Mouse (Mus musculus): ENCODE data around the gene Gm28048. TPM values are rescaled to one million over a fixed set of nuclear protein-coding genes. Genes with fewer than 3 reads are reported as not detected.
A peak's percentile ranks its signal among the peaks of the same experiment; 100 is the strongest.

The Gm28048 gene
- polyA plus RNA-seq, 1 experiment from 2014 or later, result 6.9 TPM

GRCm38 (mm10) chr11:22982846-22983245 lies 956 bp upstream of the Gm28048 start:
- H3K9ac ChIP-seq (ENCODE audit: low read length), result no peak overlapping the region
- ATAC-seq (ENCODE audit: insufficient number of reproducible peaks, low FRiP score, low TSS enrichment, low read depth) (no peak), DNase-seq (ENCODE audit: low spot score) (no peak)
- H3K4me3 ChIP-seq (ENCODE audit: low read depth, low read length), result no peak overlapping the region
- 77% methylated on average over 6 of the region's 6 CpGs for WGBS
- H3K4me1 ChIP-seq (ENCODE audit: control insufficient read depth, insufficient read depth, low read length), result peaks cover 6% of the 10 kb centered on the region
- H3K27me3 ChIP-seq (ENCODE audit: control insufficient read depth, insufficient read depth, low read length), result no peaks in the 10 kb centered on the region
- no peaks in the 10 kb centered on the region for H3K36me3 ChIP-seq (ENCODE audit: control insufficient read depth, insufficient read depth, low read length)
- H3K9me3 ChIP-seq (ENCODE audit: control insufficient read depth, low read length), result no peaks in the 10 kb centered on the region
- no peak overlapping the region for H3K27ac ChIP-seq (replicated peaks; ENCODE audit: low read depth, low read length)
- no peak overlapping the region for H3K4me2 ChIP-seq (ENCODE audit: low read depth, severe bottlenecking)

GRCm38 (mm10) chr11:22981543-22981950 lies 343 bp downstream of the Gm28048 start:
- Histone ChIP-seq H3K4me3 (ENCODE audit: low read depth, low read length) (peak overlapping the region; percentile 66), H3K36me3 (ENCODE audit: control insufficient read depth, insufficient read depth, low read length) (no peaks in the 10 kb centered on the region), H3K27me3 (ENCODE audit: control insufficient read depth, insufficient read depth, low read length) (no peaks in the 10 kb centered on the region), H3K4me1 (ENCODE audit: control insufficient read depth, insufficient read depth, low read length) (peaks cover 6% of the 10 kb centered on the region), H3K27ac (replicated peaks; ENCODE audit: low read depth, low read length) (peak overlapping the region; percentile 92; the same call in 1 of the 2 replicates), H3K4me2 (ENCODE audit: low read depth, severe bottlenecking) (peak overlapping the region; percentile 61), H3K9ac (ENCODE audit: low read length) (peak overlapping the region; percentile 75), H3K9me3 (ENCODE audit: control insufficient read depth, low read length) (no peaks in the 10 kb centered on the region)
- WGBS, result 4% methylated on average over 12 of the region's 12 CpGs
- peak; percentile 40; the same call in 1 of the 2 replicates for ATAC-seq (ENCODE audit: insufficient number of reproducible peaks, low FRiP score, low TSS enrichment, low read depth)
- DNase-seq (ENCODE audit: low spot score), result no peak

- Histone ChIP-seq H3K4me1 (ENCODE audit: control insufficient read depth, insufficient read depth, low read length) (peaks cover 6% of the 10 kb centered on the region), H3K4me2 (ENCODE audit: low read depth, severe bottlenecking) (peak overlapping the region; percentile 61), H3K36me3 (ENCODE audit: control insufficient read depth, insufficient read depth, low read length) (no peaks in the 10 kb centered on the region), H3K9me3 (ENCODE audit: control insufficient read depth, low read length) (no peaks in the 10 kb centered on the region), H3K4me3 (ENCODE audit: low read depth, low read length) (peak overlapping the region; percentile 66), H3K27ac (replicated peaks; ENCODE audit: low read depth, low read length) (no peak overlapping the region), H3K27me3 (ENCODE audit: control insufficient read depth, insufficient read depth, low read length) (no peaks in the 10 kb centered on the region), H3K9ac (ENCODE audit: low read length) (0 out of 2 replicates have a peak overlapping the region, but pooled peaks have one; percentile 22)
- WGBS, result 38% methylated on average over 4 of the region's 4 CpGs
- ATAC-seq (ENCODE audit: insufficient number of reproducible peaks, low FRiP score, low TSS enrichment, low read depth) (no peak), DNase-seq (ENCODE audit: low spot score) (no peak)
Observed at GRCm38 (mm10) chr11:22981041-22981440, 849 bp downstream of the Gm28048 start.

DNA sequence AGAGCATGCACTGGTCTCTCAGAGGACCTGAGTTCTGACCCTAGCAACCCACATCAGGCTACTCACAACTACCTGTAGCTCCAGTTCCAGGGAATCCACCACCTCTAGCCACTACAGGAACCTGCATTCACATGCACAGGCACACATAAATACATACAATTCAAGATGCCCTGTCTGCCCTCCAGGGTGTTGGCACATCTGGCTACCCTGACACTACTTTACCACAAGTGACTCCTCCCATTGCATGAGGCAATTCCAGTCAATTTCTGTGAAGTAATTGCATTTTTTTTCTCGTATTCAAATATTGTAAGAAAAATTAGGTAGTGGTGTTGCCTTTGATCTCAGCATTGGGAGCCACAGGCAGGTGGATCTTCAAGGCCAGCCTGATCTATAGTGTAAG lies 2.7 kb downstream of the Gm28048 start:
- 93% methylated on average over 1 of the region's 1 CpGs for WGBS
- peaks cover 6% of the 10 kb centered on the region for H3K4me1 ChIP-seq (ENCODE audit: control insufficient read depth, insufficient read depth, low read length)
- no peak for DNase-seq (ENCODE audit: low spot score)

GRCm38 (mm10) chr11:22978711-22979110 lies 3.2 kb downstream of the Gm28048 start:
- ATAC-seq (ENCODE audit: insufficient number of reproducible peaks, low FRiP score, low TSS enrichment, low read depth), result no peak

More for the DNA sequence above, 2.7 kb downstream of the Gm28048 start:
- H3K27me3 ChIP-seq (ENCODE audit: control insufficient read depth, insufficient read depth, low read length), result no peaks in the 10 kb centered on the region
- H3K9ac ChIP-seq (ENCODE audit: low read length), result no peak overlapping the region
- H3K4me3 ChIP-seq (ENCODE audit: low read depth, low read length), result no peak overlapping the region
- no peak for ATAC-seq (ENCODE audit: insufficient number of reproducible peaks, low FRiP score, low TSS enrichment, low read depth)
- no peak overlapping the region for H3K27ac ChIP-seq (replicated peaks; ENCODE audit: low read depth, low read length)
- no peak overlapping the region for H3K4me2 ChIP-seq (ENCODE audit: low read depth, severe bottlenecking)
- no peaks in the 10 kb centered on the region for H3K9me3 ChIP-seq (ENCODE audit: control insufficient read depth, low read length)
- no peaks in the 10 kb centered on the region for H3K36me3 ChIP-seq (ENCODE audit: control insufficient read depth, insufficient read depth, low read length)

GRCm38 (mm10) chr11:22978215-22978614 lies 3.7 kb downstream of the Gm28048 start:
- H3K27ac ChIP-seq (replicated peaks; ENCODE audit: low read depth, low read length), result no peak overlapping the region
- ATAC-seq (ENCODE audit: insufficient number of reproducible peaks, low FRiP score, low TSS enrichment, low read depth) (no peak), DNase-seq (ENCODE audit: low spot score) (no peak)
- no peak overlapping the region for H3K9ac ChIP-seq (ENCODE audit: low read length)
- no peak overlapping the region for H3K4me3 ChIP-seq (ENCODE audit: low read depth, low read length)
- no peaks in the 10 kb centered on the region for H3K9me3 ChIP-seq (ENCODE audit: control insufficient read depth, low read length)
- H3K36me3 ChIP-seq (ENCODE audit: control insufficient read depth, insufficient read depth, low read length), result 0 out of 2 replicates have a peak, but pooled peaks cover 2% of the 10 kb centered on the region
- peaks cover 6% of the 10 kb centered on the region for H3K4me1 ChIP-seq (ENCODE audit: control insufficient read depth, insufficient read depth, low read length)
- 95% methylated on average over 3 of the region's 3 CpGs for WGBS
- no peaks in the 10 kb centered on the region for H3K27me3 ChIP-seq (ENCODE audit: control insufficient read depth, insufficient read depth, low read length)
- no peak overlapping the region for H3K4me2 ChIP-seq (ENCODE audit: low read depth, severe bottlenecking)

More at GRCm38 (mm10) chr11:22978711-22979110, 3.2 kb downstream of the Gm28048 start:
- H3K4me2 ChIP-seq (ENCODE audit: low read depth, severe bottlenecking), result no peak overlapping the region
- 0 out of 2 replicates have a peak, but pooled peaks cover 2% of the 10 kb centered on the region for H3K36me3 ChIP-seq (ENCODE audit: control insufficient read depth, insufficient read depth, low read length)
- H3K27me3 ChIP-seq (ENCODE audit: control insufficient read depth, insufficient read depth, low read length), result no peaks in the 10 kb centered on the region
- no peak overlapping the region for H3K27ac ChIP-seq (replicated peaks; ENCODE audit: low read depth, low read length)
- no peak for DNase-seq (ENCODE audit: low spot score)
- no peaks in the 10 kb centered on the region for H3K9me3 ChIP-seq (ENCODE audit: control insufficient read depth, low read length)
- H3K9ac ChIP-seq (ENCODE audit: low read length), result no peak overlapping the region
- no peak overlapping the region for H3K4me3 ChIP-seq (ENCODE audit: low read depth, low read length)
- WGBS, result 78% methylated on average over 1 of the region's 1 CpGs
- peaks cover 6% of the 10 kb centered on the region for H3K4me1 ChIP-seq (ENCODE audit: control insufficient read depth, insufficient read depth, low read length)

DNA sequence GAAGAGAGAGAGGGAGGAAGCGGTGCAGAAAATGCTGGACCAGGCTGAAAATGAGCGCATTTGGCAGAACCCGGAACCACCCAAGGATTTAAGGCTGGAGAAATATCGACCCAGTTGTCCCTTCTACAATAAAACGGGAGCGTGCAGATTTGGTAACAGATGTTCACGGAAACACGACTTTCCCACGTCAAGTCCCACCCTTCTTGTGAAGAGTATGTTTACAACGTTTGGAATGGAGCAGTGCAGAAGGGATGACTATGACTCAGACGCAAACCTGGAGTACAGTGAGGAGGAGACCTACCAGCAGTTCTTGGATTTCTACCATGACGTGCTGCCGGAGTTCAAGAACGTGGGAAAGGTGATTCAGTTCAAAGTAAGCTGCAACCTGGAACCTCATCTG lies 8.3 kb downstream of the Gm28048 start:
- no peaks in the 10 kb centered on the region for H3K4me1 ChIP-seq (ENCODE audit: control insufficient read depth, insufficient read depth, low read length)
- DNase-seq (ENCODE audit: low spot score), result no peak
- peak overlapping the region; percentile 46 for H3K4me3 ChIP-seq (ENCODE audit: low read depth, low read length)
- peaks cover 11% of the 10 kb centered on the region; the same call in 1 of the 2 replicates for H3K9me3 ChIP-seq (ENCODE audit: control insufficient read depth, low read length)
- ATAC-seq (ENCODE audit: insufficient number of reproducible peaks, low FRiP score, low TSS enrichment, low read depth), result no peak
- H3K4me2 ChIP-seq (ENCODE audit: low read depth, severe bottlenecking), result peak overlapping the region; percentile 40
- WGBS, result 50% methylated on average over 14 of the region's 14 CpGs
- no peaks in the 10 kb centered on the region for H3K27me3 ChIP-seq (ENCODE audit: control insufficient read depth, insufficient read depth, low read length)
- 0 out of 2 replicates have a peak, but pooled peaks cover 5% of the 10 kb centered on the region for H3K36me3 ChIP-seq (ENCODE audit: control insufficient read depth, insufficient read depth, low read length)
- peak overlapping the region; percentile 57 for H3K9ac ChIP-seq (ENCODE audit: low read length)
- H3K27ac ChIP-seq (replicated peaks; ENCODE audit: low read depth, low read length), result no peak overlapping the region

DNA sequence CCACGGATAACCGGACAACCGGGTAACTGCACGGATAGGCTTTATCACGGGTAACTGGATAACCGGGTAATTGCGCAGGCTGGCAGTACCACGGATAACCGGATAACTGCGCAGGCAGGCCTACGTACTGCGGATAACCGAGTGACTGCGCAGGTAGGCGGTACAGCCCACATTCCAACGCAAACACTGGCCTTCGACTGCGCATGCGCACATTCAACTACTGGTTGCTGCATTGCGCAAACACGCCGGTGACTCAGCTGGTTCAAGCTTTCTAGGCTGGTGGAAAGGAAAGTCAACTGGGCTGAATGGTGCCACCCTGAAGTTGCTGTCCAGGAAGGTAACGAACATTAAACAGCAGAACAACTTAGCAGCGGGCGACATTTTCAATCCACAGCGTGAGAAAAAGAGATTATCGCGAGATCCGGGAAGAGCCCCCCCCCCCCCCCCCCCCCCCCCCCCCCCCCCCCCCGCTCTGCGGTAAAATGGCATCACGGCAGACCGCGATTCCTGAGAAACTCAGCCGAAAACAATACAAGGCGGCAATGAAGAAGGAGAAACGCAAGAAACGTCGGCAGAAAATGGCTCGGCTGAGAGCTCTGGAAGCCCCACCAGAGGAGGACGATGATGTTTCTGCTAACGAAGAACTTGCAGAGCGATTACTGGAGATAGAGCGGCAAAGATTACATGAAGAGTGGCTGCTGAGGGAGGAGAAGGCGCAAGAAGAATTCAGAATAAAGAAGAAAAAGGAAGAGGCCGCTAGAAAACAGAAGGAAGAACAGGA lies 9.0 kb downstream of the Gm28048 start:
- peak overlapping the region; percentile 57 for H3K9ac ChIP-seq (ENCODE audit: low read length)
- no peaks in the 10 kb centered on the region for H3K27me3 ChIP-seq (ENCODE audit: control insufficient read depth, insufficient read depth, low read length)
- H3K9me3 ChIP-seq (ENCODE audit: control insufficient read depth, low read length), result peaks cover 11% of the 10 kb centered on the region; the same call in 1 of the 2 replicates
- DNase-seq (ENCODE audit: low spot score) (peak; percentile 80), ATAC-seq (ENCODE audit: insufficient number of reproducible peaks, low FRiP score, low TSS enrichment, low read depth) (peak; percentile 53; the same call in 1 of the 2 replicates)
- 54% methylated on average over 45 of the region's 46 CpGs for WGBS
- H3K4me2 ChIP-seq (ENCODE audit: low read depth, severe bottlenecking), result peak overlapping the region; percentile 76
- H3K4me3 ChIP-seq (ENCODE audit: low read depth, low read length), result peak overlapping the region; percentile 59
- 0 out of 2 replicates have a peak, but pooled peaks cover 5% of the 10 kb centered on the region for H3K36me3 ChIP-seq (ENCODE audit: control insufficient read depth, insufficient read depth, low read length)
- H3K27ac ChIP-seq (replicated peaks; ENCODE audit: low read depth, low read length), result no peak overlapping the region
- H3K4me1 ChIP-seq (ENCODE audit: control insufficient read depth, insufficient read depth, low read length), result no peaks in the 10 kb centered on the region

Data from limb, embryonic 11.5 days (tissue).